Mouse (Mus musculus) limb, embryonic 15.5 days (tissue): ENCODE measurements around the gene F2. TPM values are rescaled to one million over a fixed set of nuclear protein-coding genes. Genes with fewer than 3 reads are reported as not detected.
"Not testable (repeated sequence)": the region's sequence is repeated elsewhere in the genome, so short reads cannot be mapped to it uniquely, and the experiment has no call there.

ENCODE experiments used
- ATAC-seq: fragments of 200-750 bp; cut with Nextera tagmentation; 2 replicates; pipeline ENCODE4 v1.8.0; 2017; ENCODE audit warnings: low read depth, moderate TSS enrichment; ENCODE audit not compliant: insufficient number of reproducible peaks, low FRiP score, low TSS enrichment
- H3K27ac ChIP-seq: fragments of 300-500 bp; sonication (generic); 2 replicates; pipeline ENCODE4 v1.5.1; 2015; ENCODE audit warnings: moderate library complexity, mild to moderate bottlenecking, inconsistent platforms
- H3K27me3 ChIP-seq: fragments of 300-500 bp; sonication (generic); 2 replicates; pipeline ENCODE4 v1.6.1; 2015; ENCODE audit warnings: inconsistent platforms
- H3K36me3 ChIP-seq: fragments of 300-500 bp; sonication (generic); 2 replicates; pipeline ENCODE4 v1.6.1; 2015; ENCODE audit warnings: inconsistent platforms
- H3K4me1 ChIP-seq: fragments of 300-500 bp; sonication (generic); 2 replicates; pipeline ENCODE4 v1.6.1; 2015; ENCODE audit warnings: inconsistent platforms
- H3K4me2 ChIP-seq: fragments of 300-500 bp; sonication (generic); 2 replicates; pipeline ENCODE4 v1.6.1; 2015; ENCODE audit warnings: mild to moderate bottlenecking, inconsistent platforms
- H3K4me3 ChIP-seq: fragments of 300-500 bp; sonication (generic); 2 replicates; pipeline ENCODE4 v1.5.1; 2015; ENCODE audit warnings: mild to moderate bottlenecking, inconsistent platforms
- H3K9ac ChIP-seq: fragments of 300-500 bp; sonication (generic); 2 replicates; pipeline ENCODE4 v1.6.1; 2015; ENCODE audit warnings: inconsistent platforms
- H3K9me3 ChIP-seq: fragments of 300-500 bp; sonication (generic); 2 replicates; pipeline ENCODE4 v1.6.1; 2016; ENCODE audit warnings: inconsistent platforms
- WGBS: fragments of 180-500 bp; shearing (Covaris S2); methylation state at CpG from one replicate; pipeline ENCODE4 v1.1.7; 2015; 5-methylcytosine and 5-hydroxymethylcytosine counted together
- polyA plus RNA-seq: library from polyadenylated mRNA; unstranded; fragments of >200 nt; fragmentation: Nextera tagmentation; extraction: Ambion mirVana; gene quantifications from 2 replicates; pipeline ENCODE4 v1.2.1, GENCODE M21; 2015

Gene F2
- polyA plus RNA-seq, 1 experiment from 2014 or later, result 1.8 TPM

GRCm38 (mm10) chr2:91627486-91627885, 8.7 kb downstream of the F2 start:
- no peaks in the 10 kb centered on the region for H3K4me1 ChIP-seq
- no peaks in the 10 kb centered on the region for H3K27me3 ChIP-seq
- no peak overlapping the region for H3K4me3 ChIP-seq
- peaks cover 5% of the 10 kb centered on the region for H3K36me3 ChIP-seq
- H3K9me3 ChIP-seq, result no peaks in the 10 kb centered on the region
- WGBS, result 69% methylated on average over 5 of the region's 5 CpGs
- no peak overlapping the region for H3K4me2 ChIP-seq
- no peak overlapping the region for H3K27ac ChIP-seq
- H3K9ac ChIP-seq, result no peak overlapping the region
- no peak for ATAC-seq

GRCm38 (mm10) chr2:91623366-91623765, 12.8 kb downstream of the F2 start:
- peaks cover 45% of the 10 kb centered on the region for H3K36me3 ChIP-seq
- not testable (repeated sequence) for H3K9me3 ChIP-seq, H3K9ac ChIP-seq, ATAC-seq, H3K4me3 ChIP-seq, H3K4me2 ChIP-seq, H3K27me3 ChIP-seq, H3K4me1 ChIP-seq, H3K27ac ChIP-seq
- 89% methylated on average over 7 of the region's 7 CpGs for WGBS

DNA sequence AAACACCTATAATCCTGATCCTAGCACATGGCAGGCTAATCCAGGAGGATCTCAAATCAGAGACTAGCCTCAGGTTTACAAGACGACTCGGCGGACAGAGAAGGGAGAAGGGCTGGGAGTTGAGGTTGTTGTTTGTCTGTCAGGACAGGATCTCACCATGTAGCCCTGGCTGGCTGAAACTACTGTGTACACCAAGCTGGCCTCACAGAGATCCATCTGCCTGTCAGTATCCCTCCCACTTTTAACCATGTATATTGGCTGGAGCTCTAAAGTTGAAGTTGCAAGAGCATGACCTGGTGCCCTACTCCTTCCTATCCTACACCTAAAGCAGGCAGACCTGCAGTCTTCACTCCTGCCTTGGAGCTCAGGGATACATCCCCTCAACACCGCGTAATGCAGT, 13.9 kb downstream of the F2 start:
- Histone ChIP-seq H3K36me3 (peaks cover 55% of the 10 kb centered on the region), H3K4me1 (no peaks in the 10 kb centered on the region), H3K4me3 (no peak overlapping the region), H3K9ac (no peak overlapping the region), H3K4me2 (no peak overlapping the region), H3K27me3 (no peaks in the 10 kb centered on the region), H3K9me3 (no peaks in the 10 kb centered on the region), H3K27ac (no peak overlapping the region)
- 93% methylated on average over 5 of the region's 5 CpGs for WGBS
- ATAC-seq, result no peak

DNA sequence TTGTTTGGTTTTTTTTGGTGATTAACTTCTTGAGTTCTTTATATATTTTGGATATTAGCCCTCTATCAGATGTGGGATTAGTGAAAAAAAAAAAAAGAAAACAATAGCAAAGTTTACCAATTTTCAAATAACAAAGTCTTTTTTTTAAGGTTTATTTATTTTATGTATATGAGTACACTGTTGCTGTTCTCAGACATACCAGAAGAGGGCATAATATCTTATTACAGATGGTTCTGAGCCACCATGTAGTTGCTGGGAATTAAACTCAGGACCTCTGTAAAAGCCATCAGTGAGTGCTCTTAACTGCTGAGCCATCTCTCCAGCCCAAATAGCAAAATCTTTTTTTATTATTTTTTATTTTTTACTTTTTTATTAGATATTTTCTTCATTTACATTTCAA, 26.8 kb downstream of the F2 start:
- not testable (repeated sequence) for ATAC-seq, H3K4me2 ChIP-seq, H3K27ac ChIP-seq, H3K27me3 ChIP-seq, H3K4me3 ChIP-seq, H3K9me3 ChIP-seq, H3K9ac ChIP-seq, H3K4me1 ChIP-seq
- H3K36me3 ChIP-seq, result peaks cover 64% of the 10 kb centered on the region

- Histone ChIP-seq H3K27ac (no peak overlapping the region), H3K36me3 (peaks cover 75% of the 10 kb centered on the region), H3K4me1 (no peaks in the 10 kb centered on the region), H3K4me2 (no peak overlapping the region), H3K27me3 (no peaks in the 10 kb centered on the region), H3K9me3 (no peaks in the 10 kb centered on the region), H3K4me3 (no peak overlapping the region), H3K9ac (no peak overlapping the region)
- ATAC-seq, result no peak
- WGBS, result 87% methylated on average over 4 of the region's 4 CpGs
These were observed 33.8 kb downstream of the F2 start for GRCm38 (mm10) chr2:91602389-91602788.

GRCm38 (mm10) chr2:91600475-91600874, 35.7 kb downstream of the F2 start:
- Histone ChIP-seq H3K27me3 (no peaks in the 10 kb centered on the region), H3K27ac (no peak overlapping the region), H3K4me3 (no peak overlapping the region), H3K9me3 (no peaks in the 10 kb centered on the region), H3K9ac (no peak overlapping the region), H3K36me3 (peaks cover 77% of the 10 kb centered on the region), H3K4me1 (no peaks in the 10 kb centered on the region), H3K4me2 (no peak overlapping the region)
- 97% methylated on average over 4 of the region's 4 CpGs for WGBS
- no peak for ATAC-seq

- no peak overlapping the region for H3K27ac ChIP-seq
- H3K4me3 ChIP-seq, result no peak overlapping the region
- WGBS, result 85% methylated on average over 1 of the region's 1 CpGs
- ATAC-seq, result no peak
- H3K27me3 ChIP-seq, result no peaks in the 10 kb centered on the region
- no peaks in the 10 kb centered on the region for H3K4me1 ChIP-seq
- no peaks in the 10 kb centered on the region for H3K9me3 ChIP-seq
- H3K36me3 ChIP-seq, result peaks cover 44% of the 10 kb centered on the region
- no peak overlapping the region for H3K4me2 ChIP-seq
- H3K9ac ChIP-seq, result no peak overlapping the region
These were observed 50.0 kb downstream of the F2 start for GRCm38 (mm10) chr2:91586242-91586641.

GRCm38 (mm10) chr2:91580894-91581293, 55.3 kb downstream of the F2 start:
- H3K36me3 ChIP-seq, result peaks cover 54% of the 10 kb centered on the region
- no peak overlapping the region for H3K4me3 ChIP-seq
- H3K9ac ChIP-seq, result no peak overlapping the region
- no peak overlapping the region for H3K4me2 ChIP-seq
- ATAC-seq, result no peak
- no peaks in the 10 kb centered on the region for H3K27me3 ChIP-seq
- WGBS, result 91% methylated on average over 1 of the region's 1 CpGs
- H3K27ac ChIP-seq, result no peak overlapping the region
- H3K9me3 ChIP-seq, result no peaks in the 10 kb centered on the region
- no peaks in the 10 kb centered on the region for H3K4me1 ChIP-seq

Other genes with a start within 250 kb of the F2 start
- 51.6 and 54.1 TPM in 2 replicates for gene 1110051M20Rik, start 191.7 kb downstream of the F2 start, polyA plus RNA-seq
- 9.3 and 9.6 TPM in 2 replicates for gene Lrp4, start 178.9 kb downstream of the F2 start, polyA plus RNA-seq
- 75.2 and 78.4 TPM in 2 replicates for gene Ckap5, start 109.7 kb downstream of the F2 start, polyA plus RNA-seq
- gene Zfp408, start 13.4 kb upstream of the F2 start, polyA plus RNA-seq, result 10.4 and 12.7 TPM in 2 replicates
- 129 and 139 TPM in 2 replicates for gene Arhgap1, start 13.4 kb upstream of the F2 start, polyA plus RNA-seq
- gene Atg13, start 74.2 kb upstream of the F2 start, polyA plus RNA-seq, result 32.3 and 33.7 TPM in 2 replicates
- 20.9 and 21.9 TPM in 2 replicates for gene Harbi1, start 74.4 kb upstream of the F2 start, polyA plus RNA-seq
- gene Ambra1, start 93.7 kb upstream of the F2 start, polyA plus RNA-seq, result 15.5 and 17.1 TPM in 2 replicates